Mouse (Mus musculus): Measurements from ENCODE around the gene Kif1b. TPM values are rescaled to one million over a fixed set of nuclear protein-coding genes. Genes with fewer than 3 reads are reported as not detected.
A peak's percentile ranks its signal among the peaks of the same experiment; 100 is the strongest.
"Not testable (repeated sequence)": the region's sequence is repeated elsewhere in the genome, so short reads cannot be mapped to it uniquely, and the experiment has no call there.

Kif1b gene
- polyA plus RNA-seq, 1 experiment, result 63.5 TPM

DNA sequence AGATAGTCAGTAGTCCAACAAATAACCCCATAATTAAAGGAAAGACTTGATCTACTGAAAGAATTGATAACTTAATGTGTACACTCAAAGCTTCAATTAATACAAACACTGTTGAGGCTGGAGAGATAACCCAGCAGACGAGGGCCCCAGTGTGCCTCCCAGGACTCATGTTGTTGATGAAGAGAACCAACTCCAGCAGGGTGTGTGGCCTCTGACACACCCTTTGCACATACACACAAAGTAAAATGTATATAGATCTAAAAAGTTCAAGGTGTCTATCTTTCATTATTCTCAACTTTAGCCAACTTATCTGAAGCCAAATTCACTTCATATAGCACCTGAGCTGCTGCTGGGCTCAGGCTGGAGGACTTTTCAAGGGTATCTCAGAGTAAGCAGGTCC, 110.3 kb downstream of the Kif1b start:
- Histone ChIP-seq H3K27ac (replicated peaks; ENCODE audit: low read depth, low read length) (no peak overlapping the region), H3K4me1 (ENCODE audit: control insufficient read depth, insufficient read depth, insufficient read length, low read length) (no peaks in the 10 kb centered on the region), H3K4me3 (ENCODE audit: insufficient read depth, low read depth, low read length) (no peak overlapping the region)

DNA sequence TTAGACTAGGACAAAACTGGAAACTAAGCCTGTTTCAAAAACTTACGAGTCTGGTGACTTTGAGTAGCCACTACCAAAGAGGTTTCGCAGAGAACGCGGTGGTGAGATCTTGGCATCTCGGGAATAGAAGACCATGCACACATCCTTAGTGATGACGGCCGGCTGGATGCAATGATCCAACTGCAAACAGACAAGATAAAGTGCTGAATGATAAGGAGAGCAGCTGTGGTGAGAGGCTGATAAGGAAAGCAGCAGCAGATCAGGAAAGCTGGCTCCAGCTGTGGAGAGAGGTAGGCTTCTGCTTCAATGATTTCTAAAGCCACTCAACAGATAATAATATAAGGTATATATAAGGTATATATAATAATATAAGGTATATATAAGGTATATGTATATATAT, 116.4 kb downstream of the Kif1b start:
- no peaks in the 10 kb centered on the region for H3K4me1 ChIP-seq (ENCODE audit: control insufficient read depth, insufficient read depth, insufficient read length, low read length)
- H3K27ac ChIP-seq (replicated peaks; ENCODE audit: low read depth, low read length), result no peak overlapping the region

DNA sequence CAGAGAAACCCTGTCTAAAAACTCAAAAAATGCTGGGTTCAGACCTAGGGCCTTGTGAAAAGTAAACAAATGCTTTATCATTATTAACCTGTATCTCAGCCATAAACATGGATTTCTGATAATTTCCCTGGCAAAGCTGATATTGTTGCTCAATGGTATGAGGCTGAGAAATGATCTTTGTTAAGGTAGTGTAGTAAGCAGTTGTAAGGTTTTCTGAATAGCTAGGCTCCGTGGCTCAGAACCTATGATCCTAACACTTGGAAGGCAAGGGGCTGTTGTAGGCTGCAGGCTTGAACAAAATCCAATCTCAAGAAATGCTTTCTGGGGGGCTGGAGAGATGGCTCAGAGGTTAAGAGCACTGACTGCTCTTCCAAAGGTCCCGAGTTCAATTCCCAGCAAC, 118.9 kb downstream of the Kif1b start:
- Histone ChIP-seq H3K27ac (replicated peaks; ENCODE audit: low read depth, low read length) (no peak overlapping the region), H3K4me1 (ENCODE audit: control insufficient read depth, insufficient read depth, insufficient read length, low read length) (no peaks in the 10 kb centered on the region), H3K4me3 (ENCODE audit: insufficient read depth, low read depth, low read length) (no peak overlapping the region)

More for the DNA sequence above, 116.4 kb downstream of the Kif1b start:
- H3K4me3 ChIP-seq (ENCODE audit: insufficient read depth, low read depth, low read length), result no peak overlapping the region

DNA sequence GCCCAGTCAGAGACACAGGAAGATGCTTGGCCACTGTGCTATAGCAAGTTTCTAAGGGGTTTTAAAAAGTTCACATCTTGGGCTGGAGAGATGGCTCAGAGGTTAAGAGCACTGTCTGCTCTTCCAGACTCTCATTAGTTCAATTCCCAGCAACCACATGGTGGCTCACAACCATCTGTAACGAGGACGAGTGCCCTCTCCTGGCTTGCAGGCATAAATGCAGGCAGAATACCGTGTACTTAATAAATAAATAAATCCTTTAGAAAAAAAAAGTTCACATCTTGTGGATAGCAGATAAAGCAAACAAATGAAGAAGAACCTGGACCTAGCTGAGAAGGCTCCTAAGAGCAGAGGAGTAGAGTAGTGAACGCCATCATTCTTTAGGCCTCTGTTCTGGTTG, 124.7 kb downstream of the Kif1b start:
- no peak overlapping the region for H3K4me3 ChIP-seq (ENCODE audit: insufficient read depth, low read depth, low read length)
- peak overlapping the region; percentile 49; the same call in 1 of the 2 replicates for H3K27ac ChIP-seq (replicated peaks; ENCODE audit: low read depth, low read length)
- peaks cover 8% of the 10 kb centered on the region for H3K4me1 ChIP-seq (ENCODE audit: control insufficient read depth, insufficient read depth, insufficient read length, low read length)

DNA sequence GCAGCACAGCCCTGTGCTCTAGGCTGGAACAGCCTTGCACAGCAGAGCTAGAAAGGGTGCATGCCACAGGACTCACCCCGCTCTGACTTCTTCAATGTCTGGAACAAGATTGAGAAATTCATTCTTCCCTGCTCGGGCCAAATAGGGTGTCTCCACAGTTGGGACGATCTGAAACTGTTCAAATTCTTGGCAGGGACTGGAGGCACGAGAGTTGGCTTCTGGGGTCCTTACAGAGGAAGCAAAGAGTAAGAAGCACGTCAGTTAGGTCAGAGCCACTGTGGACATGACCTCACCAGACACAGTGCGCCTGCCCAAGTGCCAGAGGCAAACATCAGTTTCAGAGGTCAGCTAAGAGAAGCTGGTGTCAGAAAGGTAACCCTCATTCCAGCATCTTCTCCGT, 125.3 kb downstream of the Kif1b start:
- Histone ChIP-seq H3K4me1 (ENCODE audit: control insufficient read depth, insufficient read depth, insufficient read length, low read length) (peaks cover 8% of the 10 kb centered on the region), H3K4me3 (ENCODE audit: insufficient read depth, low read depth, low read length) (no peak overlapping the region), H3K27ac (replicated peaks; ENCODE audit: low read depth, low read length) (peak overlapping the region; percentile 49)

DNA sequence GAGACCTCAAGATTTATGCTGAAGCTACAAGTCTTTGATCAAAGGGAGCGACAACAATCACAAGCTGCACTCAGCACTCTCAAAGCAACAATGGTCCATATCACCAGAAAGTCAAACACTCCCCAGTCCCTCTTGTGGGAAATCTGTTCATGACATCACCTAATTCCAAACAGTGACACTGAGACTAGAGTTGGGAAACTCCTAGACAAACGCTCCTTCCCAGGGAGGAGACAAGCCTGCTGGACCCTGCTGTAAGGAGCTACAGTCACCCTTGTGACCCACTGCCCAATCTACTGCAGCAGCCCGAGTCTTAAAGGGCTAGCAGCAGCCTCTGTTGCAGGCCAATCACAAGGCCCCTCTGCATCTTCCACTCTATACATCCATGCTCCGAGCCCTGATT, 127.9 kb downstream of the Kif1b start:
- H3K4me1 ChIP-seq (ENCODE audit: control insufficient read depth, insufficient read depth, insufficient read length, low read length), result peaks cover 8% of the 10 kb centered on the region
- H3K27ac ChIP-seq (replicated peaks; ENCODE audit: low read depth, low read length), result peak overlapping the region; percentile 76
- H3K4me3 ChIP-seq (ENCODE audit: insufficient read depth, low read depth, low read length), result no peak overlapping the region

DNA sequence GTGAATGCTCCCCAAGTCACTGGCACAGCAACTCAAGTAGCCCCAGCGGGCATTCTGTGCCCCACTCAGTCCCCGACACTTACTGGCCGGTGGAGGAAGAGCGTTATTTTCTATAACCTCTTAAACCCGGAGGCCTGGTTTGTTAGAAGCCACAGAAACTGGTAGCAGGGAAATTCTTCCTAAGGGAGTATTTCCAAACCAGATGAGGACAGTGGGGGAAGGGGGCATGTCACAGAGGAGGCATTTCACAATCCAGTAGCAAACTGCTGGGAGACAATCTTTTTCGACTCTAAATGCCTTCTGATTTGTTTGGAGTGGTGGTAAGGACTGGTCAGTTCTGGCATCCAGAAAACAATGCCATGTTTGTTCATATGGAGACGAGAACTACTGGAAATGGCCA, 128.3 kb downstream of the Kif1b start:
- Histone ChIP-seq H3K27ac (replicated peaks; ENCODE audit: low read depth, low read length) (peak overlapping the region; percentile 76), H3K4me1 (ENCODE audit: control insufficient read depth, insufficient read depth, insufficient read length, low read length) (peaks cover 8% of the 10 kb centered on the region), H3K4me3 (ENCODE audit: insufficient read depth, low read depth, low read length) (no peak overlapping the region)

DNA sequence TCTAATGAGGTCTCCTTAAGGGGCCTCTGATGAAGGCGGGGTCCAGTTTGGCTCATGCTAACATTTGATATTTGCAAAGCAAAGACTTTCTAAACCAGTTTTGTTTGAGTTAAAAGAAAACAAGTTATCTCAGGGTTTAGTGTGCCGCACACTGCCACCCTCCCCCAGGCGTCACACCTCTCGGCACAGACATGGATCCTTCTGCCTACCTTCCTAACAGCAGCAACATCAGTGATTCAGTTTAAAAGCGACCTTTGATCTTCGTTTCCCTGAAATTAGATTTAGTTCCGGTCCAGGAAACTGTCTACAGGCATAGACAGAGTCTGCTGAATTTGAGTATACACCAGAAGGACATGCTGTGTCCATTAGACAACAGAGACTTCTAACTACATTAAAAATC, 129.2 kb downstream of the Kif1b start:
- Histone ChIP-seq H3K27ac (replicated peaks; ENCODE audit: low read depth, low read length) (no peak overlapping the region), H3K4me3 (ENCODE audit: insufficient read depth, low read depth, low read length) (no peak overlapping the region), H3K4me1 (ENCODE audit: control insufficient read depth, insufficient read depth, insufficient read length, low read length) (peaks cover 15% of the 10 kb centered on the region)

DNA sequence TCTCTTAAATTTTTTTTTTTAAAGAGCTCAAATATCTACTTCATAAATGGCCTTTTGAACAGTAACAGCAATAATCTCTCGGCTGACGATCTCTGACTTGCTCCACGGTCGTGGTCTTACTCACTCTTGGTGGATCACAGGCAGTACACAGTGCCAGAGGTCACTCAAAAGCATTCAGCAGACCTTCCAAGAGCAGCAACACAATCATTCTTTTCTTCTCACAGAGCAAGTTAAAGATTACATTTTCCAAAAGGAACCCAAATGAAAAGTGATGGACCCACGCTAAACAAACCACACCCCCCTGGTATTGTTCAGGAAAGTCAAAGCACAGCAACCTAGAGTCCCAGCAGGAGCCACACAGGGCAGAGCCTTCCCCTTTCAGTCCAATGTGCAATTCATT, 130.4 kb downstream of the Kif1b start:
- H3K4me1 ChIP-seq (ENCODE audit: control insufficient read depth, insufficient read depth, insufficient read length, low read length), result peaks cover 20% of the 10 kb centered on the region

DNA sequence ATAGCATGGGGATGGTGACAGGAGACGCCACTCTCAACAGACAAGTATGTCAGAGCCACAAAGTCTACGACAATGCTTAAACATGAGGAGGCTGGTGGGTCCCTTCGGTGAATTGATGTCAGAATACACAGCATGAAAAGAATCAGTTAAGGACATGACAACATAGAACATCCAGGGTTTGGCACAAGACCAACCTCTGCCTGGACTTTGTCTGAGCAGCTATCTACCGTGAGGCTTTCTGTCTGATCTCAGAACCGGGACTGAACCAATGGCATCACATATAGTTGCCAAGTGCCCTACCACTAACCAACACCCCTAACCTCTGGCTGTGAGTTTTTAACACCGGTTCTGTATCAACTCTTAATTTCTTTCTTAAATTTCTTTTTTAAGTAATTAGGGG, 130.8 kb downstream of the Kif1b start:
- Histone ChIP-seq H3K4me1 (ENCODE audit: control insufficient read depth, insufficient read depth, insufficient read length, low read length) (peaks cover 18% of the 10 kb centered on the region), H3K4me3 (ENCODE audit: insufficient read depth, low read depth, low read length) (no peak overlapping the region), H3K27ac (replicated peaks; ENCODE audit: low read depth, low read length) (no peak overlapping the region)

More for the DNA sequence above, 130.4 kb downstream of the Kif1b start:
- Histone ChIP-seq H3K4me3 (ENCODE audit: insufficient read depth, low read depth, low read length) (no peak overlapping the region), H3K27ac (replicated peaks; ENCODE audit: low read depth, low read length) (no peak overlapping the region)

DNA sequence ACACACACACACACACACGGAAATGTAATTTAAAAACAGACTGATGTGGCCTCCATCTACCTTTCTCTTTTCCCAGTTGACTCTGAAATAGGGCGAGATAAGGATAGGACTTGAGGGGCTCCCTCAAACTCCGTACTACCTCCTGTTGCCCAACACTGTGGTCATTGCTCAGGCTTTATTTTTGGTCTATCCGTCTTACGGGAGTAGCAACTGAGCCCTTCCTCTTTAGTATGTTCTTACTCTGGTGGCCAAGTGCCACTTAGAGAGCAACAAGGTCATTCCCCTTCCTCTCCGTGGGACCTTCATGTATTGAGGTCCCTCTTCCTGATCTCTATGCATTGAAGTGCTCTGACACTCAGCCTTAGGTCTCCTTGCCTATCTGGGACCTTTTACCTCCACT, 133.8 kb downstream of the Kif1b start:
- Histone ChIP-seq H3K4me1 (ENCODE audit: control insufficient read depth, insufficient read depth, insufficient read length, low read length) (peaks cover 14% of the 10 kb centered on the region), H3K27ac (replicated peaks; ENCODE audit: low read depth, low read length) (peak overlapping the region; percentile 84), H3K4me3 (ENCODE audit: insufficient read depth, low read depth, low read length) (no peak overlapping the region)

DNA sequence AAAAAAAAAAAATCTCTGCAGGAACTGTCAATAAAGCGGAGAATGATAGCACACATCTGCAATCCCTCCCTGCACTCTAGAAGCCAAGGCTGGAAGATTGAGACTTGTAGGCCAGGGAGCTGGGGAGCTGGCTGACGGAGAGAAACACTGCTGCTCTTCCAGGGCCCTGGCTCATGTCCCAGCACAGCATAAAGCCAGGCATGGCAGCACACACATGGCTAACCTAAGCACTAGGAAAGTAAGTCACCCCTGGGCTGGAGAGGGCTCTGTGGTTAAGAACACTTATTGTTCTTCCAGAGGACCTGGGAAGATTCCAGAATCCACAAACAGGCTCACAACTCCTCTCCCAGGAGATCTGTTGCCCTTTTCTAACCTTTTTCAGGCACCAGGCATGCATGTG, 134.8 kb downstream of the Kif1b start:
- Histone ChIP-seq H3K27ac (replicated peaks; ENCODE audit: low read depth, low read length) (0 out of 2 replicates have a peak overlapping the region, but pooled peaks have one; percentile 84), H3K4me1 (ENCODE audit: control insufficient read depth, insufficient read depth, insufficient read length, low read length) (peaks cover 14% of the 10 kb centered on the region), H3K4me3 (ENCODE audit: insufficient read depth, low read depth, low read length) (no peak overlapping the region)

DNA sequence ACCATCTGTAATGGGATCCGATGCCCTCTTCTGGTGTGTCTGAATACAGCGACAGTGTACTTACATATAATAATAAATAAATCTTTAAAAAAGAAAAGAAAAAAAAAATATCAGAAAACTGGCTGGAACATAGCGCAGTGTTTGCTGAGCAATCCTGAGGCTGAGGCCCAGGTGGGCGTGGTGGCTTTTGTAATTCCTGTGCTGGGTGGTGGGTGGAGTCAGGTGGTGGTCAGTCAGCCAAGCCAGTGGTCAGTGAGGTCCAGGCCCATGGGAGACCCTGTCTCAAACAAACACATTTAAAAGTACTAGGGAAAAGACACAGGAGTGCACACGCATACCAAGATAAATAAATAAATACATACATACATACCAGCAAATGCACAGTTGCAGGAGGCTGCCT, 135.4 kb downstream of the Kif1b start:
- no peak overlapping the region for H3K27ac ChIP-seq (replicated peaks; ENCODE audit: low read depth, low read length)

DNA sequence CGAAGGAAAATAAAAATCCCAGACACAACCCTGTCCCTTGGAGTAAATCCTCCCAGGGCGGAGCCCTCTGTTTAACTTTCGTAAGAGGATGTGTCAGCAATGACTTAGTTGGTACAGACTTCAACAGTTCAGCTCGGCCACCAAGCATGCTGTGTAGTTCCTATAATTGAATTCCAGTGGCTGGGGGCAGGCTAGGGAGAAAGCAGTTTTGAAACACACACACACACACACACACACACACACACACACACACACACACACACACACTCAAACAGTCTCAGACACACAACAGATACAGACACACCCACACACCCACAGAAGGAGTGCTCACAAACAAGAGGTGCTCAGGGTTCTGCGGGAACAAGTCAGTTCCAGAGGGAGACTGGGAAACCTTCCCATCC, 135.9 kb downstream of the Kif1b start:
- Histone ChIP-seq H3K4me1 (ENCODE audit: control insufficient read depth, insufficient read depth, insufficient read length, low read length) (peaks cover 14% of the 10 kb centered on the region), H3K27ac (replicated peaks; ENCODE audit: low read depth, low read length) (peak overlapping the region; percentile 86), H3K4me3 (ENCODE audit: insufficient read depth, low read depth, low read length) (no peak overlapping the region)

More for the DNA sequence above, 135.4 kb downstream of the Kif1b start:
- Histone ChIP-seq H3K4me3 (ENCODE audit: insufficient read depth, low read depth, low read length) (no peak overlapping the region), H3K4me1 (ENCODE audit: control insufficient read depth, insufficient read depth, insufficient read length, low read length) (peaks cover 14% of the 10 kb centered on the region)

DNA sequence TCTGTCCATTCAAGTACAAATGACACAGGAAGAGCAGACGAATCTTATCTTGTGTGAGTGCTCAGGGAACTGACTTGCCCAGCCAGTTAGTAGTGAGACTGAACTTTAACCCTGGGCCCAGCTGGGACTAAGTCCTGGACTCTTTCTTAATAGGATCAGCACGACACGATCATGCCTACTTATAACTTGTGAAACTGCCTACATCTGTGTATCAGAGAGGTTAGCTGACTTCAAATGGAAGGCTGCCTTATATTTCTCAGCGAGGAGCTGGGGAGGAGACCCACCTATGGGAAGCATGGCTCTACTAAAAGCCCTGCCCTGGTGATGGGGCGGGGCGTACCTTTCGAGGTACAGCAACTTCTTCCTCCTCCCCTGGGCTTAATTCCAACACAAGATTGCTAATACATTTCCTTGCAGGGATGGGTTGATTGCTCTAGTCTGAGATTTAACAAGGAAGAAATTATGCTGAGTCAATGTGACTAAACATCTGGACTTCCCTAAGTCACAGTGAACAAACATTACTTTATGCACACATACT, 137.0 kb downstream of the Kif1b start:
- Histone ChIP-seq H3K4me3 (ENCODE audit: insufficient read depth, low read depth, low read length) (no peak overlapping the region), H3K27ac (replicated peaks; ENCODE audit: low read depth, low read length) (peak overlapping the region; percentile 43), H3K4me1 (ENCODE audit: control insufficient read depth, insufficient read depth, insufficient read length, low read length) (peaks cover 14% of the 10 kb centered on the region)

DNA sequence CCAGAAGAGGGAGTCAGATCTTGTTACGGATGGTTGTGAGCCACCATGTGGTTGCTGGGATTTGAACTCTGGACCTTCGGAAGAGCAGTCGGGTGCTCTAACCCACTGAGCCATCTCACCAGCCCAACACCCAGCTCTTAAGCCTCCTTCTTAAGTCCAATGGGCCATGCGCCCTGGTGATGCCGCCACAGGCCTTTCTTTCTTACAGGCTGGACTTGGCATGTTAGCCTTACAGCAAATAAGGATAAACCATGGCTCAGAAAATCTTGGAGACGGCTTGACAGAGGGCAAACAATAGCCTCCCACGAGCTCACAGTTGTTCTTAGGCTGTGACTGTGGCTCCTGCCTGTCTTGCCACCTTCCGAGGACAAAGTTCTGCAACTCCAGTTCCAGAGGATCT, 137.6 kb downstream of the Kif1b start:
- H3K4me3 ChIP-seq (ENCODE audit: insufficient read depth, low read depth, low read length), result not testable (repeated sequence)
- peak overlapping the region; percentile 43 for H3K27ac ChIP-seq (replicated peaks; ENCODE audit: low read depth, low read length)
- peaks cover 14% of the 10 kb centered on the region for H3K4me1 ChIP-seq (ENCODE audit: control insufficient read depth, insufficient read depth, insufficient read length, low read length)
